Mouse (Mus musculus) stomach, postnatal 0 days (tissue): ENCODE results near the gene Gbe1. TPM values are rescaled to one million over a fixed set of nuclear protein-coding genes. Genes with fewer than 3 reads are reported as not detected.

Experiments used
- ATAC-seq: fragments of 200-750 bp; cut with Nextera tagmentation; 2 replicates; pipeline ENCODE4 v1.8.0; 2017; ENCODE audit not compliant: low FRiP score, low TSS enrichment
- DNase-seq: peaks from one replicate; pipeline ENCODE4 v3.0.0-alpha.2; 2016; ENCODE audit warnings: low spot score
- H3K27ac ChIP-seq: fragments of 300-500 bp; sonication (generic); replicated peaks from 2 replicates; pipeline ENCODE4 v1.5.1; 2014; ENCODE audit warnings: mild to moderate bottlenecking, control low read depth
- H3K27me3 ChIP-seq: fragments of 300-500 bp; sonication (generic); 2 replicates; pipeline ENCODE4 v1.6.1; 2014; ENCODE audit warnings: low read length; ENCODE audit not compliant: control insufficient read depth, insufficient read depth
- H3K36me3 ChIP-seq: fragments of 300-500 bp; sonication (generic); 2 replicates; pipeline ENCODE4 v1.6.1; 2014; ENCODE audit warnings: low read length, mixed read lengths; ENCODE audit not compliant: control insufficient read depth, insufficient read depth
- H3K4me1 ChIP-seq: fragments of 300-500 bp; sonication (generic); replicated peaks from 2 replicates; pipeline ENCODE4 v1.6.1; 2014; ENCODE audit warnings: antibody characterized with exemption; ENCODE audit not compliant: control insufficient read depth, insufficient read depth
- H3K4me2 ChIP-seq: fragments of 300-500 bp; sonication (generic); replicated peaks from 2 replicates; pipeline ENCODE4 v1.6.1; 2014; ENCODE audit warnings: low read depth, mild to moderate bottlenecking, control low read depth, moderate library complexity
- H3K4me3 ChIP-seq: fragments of 300-500 bp; sonication (generic); 2 replicates; pipeline ENCODE4 v1.5.1; 2014; ENCODE audit warnings: low read depth, low read length, control low read depth
- H3K9ac ChIP-seq: fragments of 300-500 bp; sonication (generic); 2 replicates; pipeline ENCODE4 v1.6.1; 2014; ENCODE audit warnings: mild to moderate bottlenecking, low read length, control low read depth, mixed read lengths
- H3K9me3 ChIP-seq: fragments of 300-500 bp; sonication (generic); 2 replicates; pipeline ENCODE4 v1.6.1; 2016; ENCODE audit warnings: low read length; ENCODE audit not compliant: control insufficient read depth
- CTCF ChIP-seq: IDR thresholded peaks from 2 replicates; pipeline ENCODE4 v1.5.1; 2016; ENCODE audit warnings: antibody characterized with exemption, low read depth, mild to moderate bottlenecking, moderate library complexity
- EP300 ChIP-seq: optimal IDR thresholded peaks from 2 replicates; pipeline ENCODE3; 2016; ENCODE audit warnings: antibody characterized with exemption
- WGBS: fragments of 180-500 bp; shearing (Covaris S2); extraction: QIAGEN DNeasy Blood & Tissue Kit; methylation state at CpG from one replicate; pipeline ENCODE4 v1.1.7; 2014; 5-methylcytosine and 5-hydroxymethylcytosine counted together
- polyA plus RNA-seq: library from polyadenylated mRNA; unstranded; fragments of >200 nt; fragmentation: Nextera tagmentation; extraction: Ambion mirVana; gene quantifications from 2 replicates; pipeline ENCODE4 v1.2.1, GENCODE M21; 2015

Gbe1 gene
- polyA plus RNA-seq, 1 experiment from 2014 or later, result 16.6 TPM

DNA sequence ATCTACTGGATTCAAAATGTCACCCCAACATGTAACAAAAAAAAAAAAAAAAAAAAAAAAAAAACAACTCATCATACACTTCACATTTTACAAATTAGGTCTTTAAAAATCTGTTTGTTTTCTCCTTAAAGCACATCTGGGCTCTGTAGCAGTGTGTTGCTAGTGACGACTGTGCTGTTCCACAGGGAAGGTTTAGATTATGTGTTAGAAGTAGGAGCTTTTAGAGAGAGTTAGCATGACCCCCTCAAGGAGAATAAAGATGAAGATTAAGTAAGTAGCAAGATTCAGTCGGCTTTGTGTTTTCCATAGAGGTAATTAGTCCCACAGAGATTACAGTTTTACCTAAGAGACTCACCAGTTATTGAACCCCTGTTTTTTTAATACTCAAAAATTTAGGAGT is 16.3 kb downstream of the Gbe1 start:
- no peak overlapping the region for H3K9ac ChIP-seq
- DNase-seq, result no peak
- no peak overlapping the region for H3K4me2 ChIP-seq
- no peaks in the 10 kb centered on the region for H3K36me3 ChIP-seq
- WGBS, result 64% methylated on average over 2 of the region's 2 CpGs
- no peak overlapping the region for H3K27ac ChIP-seq
- no peaks in the 10 kb centered on the region for H3K4me1 ChIP-seq
- no peak overlapping the region for H3K4me3 ChIP-seq
- no peak for TF ChIP-seq CTCF
- no peak for TF ChIP-seq EP300
- ATAC-seq, result no peak
- H3K27me3 ChIP-seq, result no peaks in the 10 kb centered on the region
- no peaks in the 10 kb centered on the region for H3K9me3 ChIP-seq

DNA sequence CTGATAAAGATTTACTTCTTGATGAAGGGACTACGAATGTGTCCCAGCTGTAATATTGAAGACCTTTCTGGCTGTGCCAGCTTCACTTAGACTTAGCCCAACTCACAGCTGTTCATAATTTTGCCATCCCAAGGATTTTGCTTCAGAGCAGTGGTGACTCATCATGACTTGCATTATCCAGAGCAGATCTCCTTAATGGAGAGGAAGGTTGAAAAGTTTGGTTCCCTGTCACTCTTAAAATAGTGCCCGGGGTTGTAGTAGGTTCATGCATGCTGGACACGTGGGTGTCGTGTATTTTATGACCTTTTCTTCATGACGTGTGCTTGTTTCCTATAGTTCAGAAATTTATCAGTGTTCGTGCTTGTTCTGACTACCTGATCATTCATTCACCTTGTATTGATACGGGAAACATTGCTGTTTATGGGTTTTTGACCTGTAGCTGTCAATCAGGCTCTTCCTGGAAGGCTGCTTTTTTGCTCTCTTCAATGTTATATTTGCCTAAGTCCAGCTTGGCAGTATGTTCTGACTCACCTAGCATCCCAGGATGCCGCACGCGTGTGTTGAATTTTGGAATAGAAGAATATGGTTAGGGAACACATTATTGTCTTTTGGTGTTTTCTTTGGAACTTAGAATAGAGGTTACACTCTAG is 17.0 kb downstream of the Gbe1 start:
- DNase-seq (no peak), ATAC-seq (no peak)
- TF ChIP-seq CTCF (no peak), EP300 (no peak)
- no peak overlapping the region for H3K9ac ChIP-seq
- H3K36me3 ChIP-seq, result no peaks in the 10 kb centered on the region
- 81% methylated on average over 10 of the region's 10 CpGs for WGBS
- H3K9me3 ChIP-seq, result no peaks in the 10 kb centered on the region
- no peaks in the 10 kb centered on the region for H3K4me1 ChIP-seq
- H3K27me3 ChIP-seq, result no peaks in the 10 kb centered on the region
- no peak overlapping the region for H3K27ac ChIP-seq
- no peak overlapping the region for H3K4me3 ChIP-seq
- no peak overlapping the region for H3K4me2 ChIP-seq

DNA sequence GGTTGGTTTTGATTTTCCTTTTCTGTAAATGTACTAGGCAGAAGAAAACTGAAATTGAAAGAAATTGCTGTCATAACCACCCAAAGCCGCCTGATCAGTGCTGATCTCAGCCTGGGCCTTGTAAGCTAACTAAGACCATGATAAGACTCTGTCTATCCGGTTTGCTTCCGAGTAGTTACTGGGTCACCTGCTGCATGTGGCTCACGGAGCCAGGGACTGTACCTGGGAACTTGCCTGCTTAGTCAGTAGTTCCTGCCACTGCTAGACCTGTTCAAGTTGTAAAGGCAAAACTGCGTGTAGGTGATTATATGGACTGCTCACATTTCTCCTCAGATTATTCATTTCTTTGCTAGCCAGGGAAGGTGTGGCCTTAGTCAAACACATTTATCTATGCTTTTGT is 21.1 kb downstream of the Gbe1 start:
- H3K9ac ChIP-seq, result no peak overlapping the region
- no peaks in the 10 kb centered on the region for H3K27me3 ChIP-seq
- no peak overlapping the region for H3K4me3 ChIP-seq
- TF ChIP-seq CTCF, result no peak
- TF ChIP-seq EP300, result no peak
- WGBS, result 84% methylated on average over 5 of the region's 5 CpGs
- H3K4me2 ChIP-seq, result no peak overlapping the region
- no peak overlapping the region for H3K27ac ChIP-seq
- no peaks in the 10 kb centered on the region for H3K4me1 ChIP-seq
- no peaks in the 10 kb centered on the region for H3K36me3 ChIP-seq
- ATAC-seq (no peak), DNase-seq (no peak)
- H3K9me3 ChIP-seq, result no peaks in the 10 kb centered on the region

DNA sequence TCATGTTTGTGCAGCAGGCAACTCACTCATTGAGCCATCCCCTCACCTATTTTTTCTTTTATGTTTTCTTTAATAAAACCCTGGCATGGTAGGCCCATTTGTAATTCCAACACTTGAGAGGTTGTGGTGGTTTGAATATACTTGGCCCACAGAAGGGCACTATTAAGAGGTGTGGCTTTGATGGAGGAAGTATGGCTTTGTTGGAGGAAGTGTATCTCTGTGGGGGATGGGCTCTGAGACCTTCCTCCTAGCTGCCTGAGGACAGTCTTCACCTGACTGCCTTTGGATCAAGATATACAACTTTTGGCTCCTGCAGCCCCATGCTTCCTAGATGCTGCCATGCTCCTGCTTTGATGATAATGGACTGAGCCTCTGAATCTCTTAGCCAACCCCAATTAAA is 21.7 kb downstream of the Gbe1 start:
- no peak overlapping the region for H3K9ac ChIP-seq
- H3K27ac ChIP-seq, result no peak overlapping the region
- no peaks in the 10 kb centered on the region for H3K36me3 ChIP-seq
- TF ChIP-seq EP300 (no peak), CTCF (no peak)
- DNase-seq (no peak), ATAC-seq (no peak)
- no peaks in the 10 kb centered on the region for H3K4me1 ChIP-seq
- H3K4me3 ChIP-seq, result no peak overlapping the region
- H3K27me3 ChIP-seq, result no peaks in the 10 kb centered on the region
- H3K9me3 ChIP-seq, result no peaks in the 10 kb centered on the region
- H3K4me2 ChIP-seq, result no peak overlapping the region

DNA sequence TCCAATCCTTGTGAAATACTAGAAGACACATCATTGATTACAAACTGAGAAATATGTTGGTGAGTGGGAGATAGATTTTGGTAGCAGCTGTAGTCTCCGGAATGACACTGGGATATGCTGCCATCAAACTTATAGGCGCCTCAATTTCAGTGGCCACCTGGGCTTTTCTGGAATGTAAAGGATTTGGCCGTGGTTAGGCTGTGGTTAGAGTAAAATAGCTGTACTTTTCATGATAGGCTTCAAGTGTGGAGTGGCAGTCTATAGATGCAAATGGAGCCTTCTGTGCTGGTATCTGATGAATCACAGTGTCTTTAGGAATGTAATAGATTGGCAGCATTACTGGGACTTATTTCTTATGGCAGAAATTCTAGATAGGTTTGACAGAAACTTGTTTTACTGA is 23.9 kb downstream of the Gbe1 start:
- no peak overlapping the region for H3K9ac ChIP-seq
- no peak for DNase-seq
- no peak overlapping the region for H3K27ac ChIP-seq
- no peaks in the 10 kb centered on the region for H3K36me3 ChIP-seq
- no peak overlapping the region for H3K4me2 ChIP-seq
- H3K9me3 ChIP-seq, result no peaks in the 10 kb centered on the region
- TF ChIP-seq EP300 (no peak), CTCF (no peak)
- H3K4me1 ChIP-seq, result no peaks in the 10 kb centered on the region
- no peak overlapping the region for H3K4me3 ChIP-seq
- H3K27me3 ChIP-seq, result no peaks in the 10 kb centered on the region
- no peak for ATAC-seq
- 88% methylated on average over 3 of the region's 3 CpGs for WGBS

DNA sequence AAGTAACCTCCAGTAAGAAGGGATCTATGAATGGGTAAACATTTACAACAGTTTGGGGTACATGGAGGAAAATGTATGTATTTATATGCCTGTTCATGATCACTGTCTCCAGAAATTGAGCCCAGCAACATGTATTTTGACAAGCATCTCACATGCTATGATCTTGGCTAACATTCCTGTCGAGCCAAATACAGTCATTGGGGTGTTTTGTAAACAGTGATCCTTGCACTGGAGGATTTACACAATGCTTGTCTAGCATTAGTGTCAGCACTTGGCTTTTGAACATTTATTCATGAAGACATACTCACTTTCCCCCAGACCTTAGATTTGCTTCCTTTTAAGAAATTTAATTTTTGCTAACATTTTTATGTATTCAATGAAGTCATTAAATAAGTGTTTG is 30.7 kb downstream of the Gbe1 start:
- H3K4me3 ChIP-seq, result no peak overlapping the region
- no peaks in the 10 kb centered on the region for H3K9me3 ChIP-seq
- TF ChIP-seq CTCF (no peak), EP300 (no peak)
- H3K9ac ChIP-seq, result no peak overlapping the region
- no peak overlapping the region for H3K27ac ChIP-seq
- no peaks in the 10 kb centered on the region for H3K36me3 ChIP-seq
- 50% methylated on average over 1 of the region's 1 CpGs for WGBS
- ATAC-seq (no peak), DNase-seq (no peak)
- no peaks in the 10 kb centered on the region for H3K4me1 ChIP-seq
- H3K4me2 ChIP-seq, result no peak overlapping the region
- no peaks in the 10 kb centered on the region for H3K27me3 ChIP-seq
